Mouse (Mus musculus) neural tube, embryonic 11.5 days (tissue): ENCODE results near the gene Gm7879. TPM values are rescaled to one million over a fixed set of nuclear protein-coding genes. Genes with fewer than 3 reads are reported as not detected.

Source experiments
- ATAC-seq: fragments of 200-750 bp; cut with Nextera tagmentation; 2 replicates; pipeline ENCODE4 v1.8.0; 2017; ENCODE audit warnings: moderate number of reproducible peaks, mild to moderate bottlenecking, moderate TSS enrichment, moderate library complexity; ENCODE audit not compliant: insufficient read depth, low FRiP score, low TSS enrichment
- DNase-seq: peaks from one replicate; pipeline ENCODE4 v3.0.0-alpha.2; 2015; ENCODE audit warnings: low spot score
- H3K27ac ChIP-seq: fragments of 300-500 bp; sonication (generic); 2 replicates; pipeline ENCODE4 v1.5.1; 2014; ENCODE audit warnings: low read depth, mild to moderate bottlenecking, low read length
- H3K27me3 ChIP-seq: fragments of 300-500 bp; sonication (generic); 2 replicates; pipeline ENCODE4 v1.6.1; 2014; ENCODE audit warnings: mild to moderate bottlenecking, low read length, mixed read lengths; ENCODE audit not compliant: control insufficient read depth, insufficient read depth
- H3K36me3 ChIP-seq: fragments of 300-500 bp; sonication (generic); 2 replicates; pipeline ENCODE4 v1.6.1; 2014; ENCODE audit warnings: mild to moderate bottlenecking, low read length, moderate library complexity, mixed read lengths; ENCODE audit not compliant: control insufficient read depth, insufficient read depth
- H3K4me1 ChIP-seq: fragments of 300-500 bp; sonication (generic); 2 replicates; pipeline ENCODE4 v1.6.1; 2014; ENCODE audit warnings: low read length, mixed read lengths; ENCODE audit not compliant: control insufficient read depth, insufficient read depth
- H3K4me2 ChIP-seq: fragments of 300-500 bp; sonication (generic); 2 replicates; pipeline ENCODE4 v1.6.1; 2014; ENCODE audit warnings: low read depth, mild to moderate bottlenecking, moderate library complexity
- H3K4me3 ChIP-seq: fragments of 300-500 bp; sonication (generic); 2 replicates; pipeline ENCODE4 v1.5.1; 2014; ENCODE audit warnings: low read depth, low read length
- H3K9ac ChIP-seq: fragments of 300-500 bp; sonication (generic); 2 replicates; pipeline ENCODE4 v1.6.1; 2014; ENCODE audit warnings: mild to moderate bottlenecking, low read length
- H3K9me3 ChIP-seq: fragments of 300-500 bp; sonication (generic); 2 replicates; pipeline ENCODE4 v1.6.1; 2016; ENCODE audit warnings: low read length; ENCODE audit not compliant: control insufficient read depth
- WGBS: fragments of 180-500 bp; shearing (Covaris S2); extraction: QIAGEN DNeasy Blood & Tissue Kit; methylation state at CpG from one replicate; pipeline ENCODE4 v1.1.7; 2014; 5-methylcytosine and 5-hydroxymethylcytosine counted together
- polyA plus RNA-seq: library from polyadenylated mRNA; unstranded; fragments of >200 nt; fragmentation: Nextera tagmentation; extraction: Ambion mirVana; gene quantifications from 2 replicates; pipeline ENCODE4 v1.2.1, GENCODE M21; 2014

Gm7879 gene
- polyA plus RNA-seq, 1 experiment from 2014 or later: 1.1 TPM

GRCm38 (mm10) chr5:43961056-43961455 is 48.1 kb downstream of the Gm7879 start:
- H3K27ac ChIP-seq: no peak overlapping the region

More at GRCm38 (mm10) chr5:43961056-43961455, 48.1 kb downstream of the Gm7879 start:
- Histone ChIP-seq H3K36me3 (no peaks in the 10 kb centered on the region), H3K9me3 (no peaks in the 10 kb centered on the region), H3K27me3 (no peaks in the 10 kb centered on the region), H3K4me2 (no peak overlapping the region), H3K4me1 (no peaks in the 10 kb centered on the region), H3K9ac (no peak overlapping the region), H3K4me3 (no peak overlapping the region)
- ATAC-seq (no peak), DNase-seq (no peak)
- WGBS: 89% methylated on average over 3 of the region's 3 CpGs

Other genes starting within 250 kb of the Gm7879 start
- not detected in 2 replicates for gene Bst1, start 94.3 kb upstream of the Gm7879 start, polyA plus RNA-seq
- 62.1 and 69.0 TPM in 2 replicates for gene Fbxl5, start 91.5 kb upstream of the Gm7879 start, polyA plus RNA-seq
- 9.9 and 11.5 TPM in 2 replicates for gene Cd38, start 44.6 kb upstream of the Gm7879 start, polyA plus RNA-seq
- gene Fgfbp1, start 68.6 kb downstream of the Gm7879 start, polyA plus RNA-seq: 0.93 and 1.5 TPM in 2 replicates
- gene Prom1, start 188.9 kb downstream of the Gm7879 start, polyA plus RNA-seq: 105 and 110 TPM in 2 replicates